Mouse (Mus musculus): ENCODE measurements around the gene Drd2.

The Drd2 gene

DNA sequence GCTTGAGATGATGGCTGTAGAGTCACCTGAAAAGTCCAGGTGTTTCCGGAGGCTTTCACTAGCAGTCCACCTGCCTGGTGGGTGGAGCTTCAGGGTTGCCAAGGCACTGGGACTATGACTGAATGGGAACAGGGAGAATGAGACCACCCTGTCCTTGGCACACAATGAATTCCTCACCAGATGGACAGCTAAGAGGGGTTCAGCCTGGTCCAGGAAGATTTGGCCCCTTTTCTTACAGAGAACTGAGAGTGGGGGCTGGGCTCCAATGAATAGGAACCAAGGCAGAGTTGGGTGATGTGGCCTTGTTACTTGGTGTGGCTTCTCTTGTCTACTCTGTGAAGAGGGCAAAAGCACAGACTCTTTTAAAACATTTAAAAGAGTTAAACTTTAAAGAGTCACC is 112.0 kb downstream of the Drd2 start:
- DNase-seq (ENCODE audit: low spot score): no peak

DNA sequence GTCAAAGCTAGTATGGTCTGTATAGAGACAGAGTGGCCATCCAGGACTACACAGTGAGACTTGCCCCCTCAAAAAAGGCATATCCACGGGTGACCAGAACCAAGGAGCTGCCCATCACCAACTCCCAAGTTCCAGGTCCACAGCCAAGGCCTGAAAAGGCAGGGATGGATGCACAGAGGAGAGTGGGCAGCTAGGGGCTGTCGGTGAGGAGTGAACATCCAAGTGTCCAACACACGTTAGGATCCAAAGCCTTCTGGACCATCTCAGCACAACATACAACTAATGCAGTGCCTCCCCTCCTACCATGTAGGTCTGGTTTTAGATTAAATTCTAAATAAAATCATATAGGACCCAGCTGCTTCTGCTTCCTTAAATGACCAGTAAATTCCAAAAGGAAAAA is 115.7 kb downstream of the Drd2 start:
- DNase-seq (ENCODE audit: low spot score): no peak
